Mouse (Mus musculus) ES-E14 (cell line): ENCODE measurements around the gene Ednra.

Experiments used
- CHD2 ChIP-seq: IDR thresholded peaks from 2 replicates; pipeline ENCODE4 v1.6.1; 2014; ENCODE audit warnings: mild to moderate bottlenecking, low read depth, low read length, inconsistent platforms
- HCFC1 ChIP-seq: IDR thresholded peaks from 2 replicates; pipeline ENCODE4 v1.6.1; 2012; ENCODE audit warnings: low read length, inconsistent platforms, borderline replicate concordance; ENCODE audit not compliant: insufficient read depth
- MAFK ChIP-seq: IDR thresholded peaks from 2 replicates; pipeline ENCODE4 v1.6.1; 2014; ENCODE audit warnings: mild to moderate bottlenecking, low read depth, low read length, inconsistent platforms; ENCODE audit not compliant: insufficient read depth
- ZC3H11A ChIP-seq: IDR thresholded peaks from 2 replicates; pipeline ENCODE4 v1.6.1; 2012; ENCODE audit warnings: low read depth, mild to moderate bottlenecking, inconsistent platforms, low read length, borderline replicate concordance

- TF ChIP-seq MAFK (no peak), CHD2 (no peak), HCFC1 (no peak), ZC3H11A (no peak)
These were observed 42.0 kb downstream of the Ednra start for GRCm38 (mm10) chr8:77682008-77682934.
